ENCODE assay signal across 13 mouse cellular contexts in genomic region chr10:56611564-56612288, GRCm38 (mm10).
DNase-seq lines count a peak whose midpoint lies in the region; TF ChIP-seq lines count a peak whose summit lies in the region.
"Had no signal": no experiment of that assay in that cellular context is flagged by ENCODE, and none has a peak within 500 bp of the region (broad histone marks: within the 10 kb centered on the region; RNA-seq: fewer than 3 reads in every experiment).

No protein-coding gene starts in this region.

- H3K9me3 ChIP-seq in ES-E14 (ENCODE audit: control insufficient read depth, insufficient read depth, low read depth, low read length) = no peaks in the 10 kb centered on the region
- H3K9me3 ChIP-seq: embryonic facial prominence, embryonic 13.5 days; neural tube, embryonic 13.5 days had no signal

- H3K9ac ChIP-seq in ES-E14 (ENCODE audit: insufficient read depth, low read depth, low read length, poor library complexity, severe bottlenecking) = no peak overlapping the region
- H3K9ac ChIP-seq: embryonic facial prominence, embryonic 13.5 days; neural tube, embryonic 13.5 days had no signal

- no peak overlapping the region for H3K4me3 ChIP-seq in ES-E14 (ENCODE audit: insufficient read depth in 1 of 2, low read depth in 1 of 2, low read length in 2 of 2, poor library complexity in 1 of 2, severe bottlenecking in 1 of 2)
- H3K4me3 ChIP-seq: embryonic facial prominence, embryonic 13.5 days; neural tube, embryonic 13.5 days had no signal

- in situ Hi-C loops in ES-E14 (cut with MboI; ENCODE audit: low sequenced_read_pairs in 2 of 2, unreplicated experiment in 2 of 2) = no loop called here

- H3K4me1 ChIP-seq in ES-E14 (ENCODE audit: control insufficient read depth in 2 of 2, insufficient read depth in 2 of 2, low read length in 2 of 2, poor library complexity in 1 of 2) = no peaks in the 10 kb centered on the region
- H3K4me1 ChIP-seq: neural tube, embryonic 13.5 days had no signal

- no peaks in the 10 kb centered on the region for H3K36me3 ChIP-seq in ES-E14 (ENCODE audit: control insufficient read depth, insufficient read depth, low read length, poor library complexity, severe bottlenecking)
- H3K36me3 ChIP-seq: embryonic facial prominence, embryonic 13.5 days; neural tube, embryonic 13.5 days had no signal

- no peak overlapping the region for H3K27ac ChIP-seq in ES-E14 (ENCODE audit: insufficient read depth, low read depth, low read length, poor library complexity, severe bottlenecking)
- H3K27ac ChIP-seq: embryonic facial prominence, embryonic 13.5 days; neural tube, embryonic 13.5 days had no signal

- DNase-seq in layer of hippocampus, adult 18-20 months (ENCODE audit: low spot score in 2 of 2) = peak; percentile 13
- DNase-seq in layer of hippocampus, postnatal 25 days (ENCODE audit: extremely low spot score in 1 of 2, low spot score in 1 of 2) = no peak
- DNase-seq in ES-E14 (ENCODE audit: low read depth, low spot score) = no peak
- DNase-seq in cerebellum, adult 18-20 months = peak; percentile 6 to 9
- peak; percentile 24 for DNase-seq in layer of hippocampus, adult 9-11 months
- no peak for DNase-seq in kidney, adult 9 months
- no peak for DNase-seq in Muller cell, postnatal 12 days (ENCODE audit: inconsistent ontology term)
- DNase-seq: gastrocnemius, postnatal 36 days; heart, postnatal 10 days; lung, postnatal 4 days; thymus, postnatal 14 days had no signal

TF ChIP-seq in ES-E14, 5 proteins besides CTCF, POLR2A, EP300 and RAD21:
- no peak for TF ChIP-seq CHD2 (IDR thresholded peaks at IDR 0.05; ENCODE audit: low read depth, low read length)
- TF ChIP-seq MAFK (IDR thresholded peaks at IDR 0.05; ENCODE audit: insufficient read depth, low read depth, low read length) = peak; percentile 26; the same call in 1 of the 2 replicates

Comparison
In these comparisons a context has a peak if more than half of its experiments do, and no peak if none do; other contexts are left out.
1. DNase-seq: peak in layer of hippocampus, adult 18-20 months (2 of 2), cerebellum, adult 18-20 months (2 of 2) and layer of hippocampus, adult 9-11 months (single experiment); none in layer of hippocampus, postnatal 25 days (0 of 2), ES-E14 (single experiment), kidney, adult 9 months (single experiment) and Muller cell, postnatal 12 days (single experiment).